Mouse (Mus musculus): ENCODE data around the gene Scn1a.

Gene Scn1a

GRCm38 (mm10) chr2:66240334-66240733 is 200.3 kb downstream of the Scn1a start:
- DNase-seq = no peak

DNA sequence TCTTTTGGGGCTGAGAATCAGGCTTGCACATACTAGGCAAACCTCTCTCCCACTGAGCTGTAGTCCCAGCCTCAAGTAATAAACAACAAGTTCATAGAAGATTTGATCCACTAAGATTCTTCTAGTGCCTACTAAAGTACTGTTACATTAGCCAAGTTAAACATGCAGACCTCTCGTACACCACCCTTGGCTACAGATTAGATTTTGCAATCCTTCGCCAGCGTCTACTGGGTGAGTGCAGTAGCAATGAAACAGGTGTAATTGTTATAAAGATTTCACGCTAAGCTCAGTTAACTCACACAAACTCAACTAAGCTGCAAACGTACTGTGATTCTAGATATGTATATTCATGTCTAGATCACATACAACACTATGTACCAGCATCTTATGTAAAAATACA is 201.8 kb downstream of the Scn1a start:
- DNase-seq = no peak

DNA sequence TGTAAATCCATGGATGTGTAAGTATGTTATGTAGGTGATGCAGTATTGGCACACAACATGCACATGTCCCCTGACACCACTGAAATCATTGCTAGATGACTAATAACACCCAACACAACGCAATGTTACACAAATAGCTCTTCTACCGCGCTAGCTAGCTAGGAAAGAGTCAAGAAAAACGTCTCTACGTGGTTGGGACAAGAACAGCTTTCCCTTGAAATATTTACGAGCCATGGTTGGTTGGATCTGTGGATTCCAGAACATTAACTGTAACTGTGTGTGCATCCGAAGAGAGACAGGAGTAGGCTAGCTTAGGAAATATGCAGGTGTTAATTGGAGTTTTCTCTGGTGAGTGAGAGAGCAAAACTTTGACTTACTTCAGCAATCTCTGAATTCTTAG is 219.7 kb downstream of the Scn1a start:
- DNase-seq = no peak
